Mouse (Mus musculus) splenic B cell, adult 2 months (primary cell): ENCODE measurements around the gene Eef1akmt2.

Experiments used
- DNase-seq: peaks from one replicate; pipeline ENCODE4 v3.0.0-alpha.2; 2011; ENCODE audit warnings: low read depth, low spot score
- H3K27me3 ChIP-seq: 2 replicates; pipeline ENCODE4 v1.6.1; 2012; ENCODE audit warnings: mild to moderate bottlenecking, low read length, moderate library complexity, mixed read lengths; ENCODE audit not compliant: control insufficient read depth, poor library complexity, insufficient read depth, severe bottlenecking
- H3K36me3 ChIP-seq: 2 replicates; pipeline ENCODE4 v1.6.1; 2012; ENCODE audit warnings: mild to moderate bottlenecking, low read length, moderate library complexity, mixed read lengths; ENCODE audit not compliant: control insufficient read depth, poor library complexity, insufficient read depth, severe bottlenecking

Gene Eef1akmt2

GRCm38 (mm10) chr7:132777728-132778453 lies 74.6 kb downstream of the Eef1akmt2 start:
- Histone ChIP-seq H3K27me3 (no peaks in the 10 kb centered on the region), H3K36me3 (peaks cover 7% of the 10 kb centered on the region)
- DNase-seq, result no peak
